Mouse (Mus musculus) intestine, embryonic 14.5 days (tissue): ENCODE measurements around the gene Ect2. TPM values are rescaled to one million over a fixed set of nuclear protein-coding genes. Genes with fewer than 3 reads are reported as not detected.

Source experiments
- polyA plus RNA-seq: library from polyadenylated mRNA; unstranded; fragments of >200 nt; fragmentation: Nextera tagmentation; extraction: Ambion mirVana; gene quantifications from 2 replicates; pipeline ENCODE4 v1.2.1, GENCODE M21; 2014

Ect2 gene
- polyA plus RNA-seq, 1 experiment from 2014 or later: 55.9 TPM

Other genes with a start within 250 kb of the Ect2 start
- 6.5 and 7.6 TPM in 2 replicates for gene Nceh1, start 29.1 kb upstream of the Ect2 start, polyA plus RNA-seq
- 0.36 and 0.41 TPM in 2 replicates for gene Tnfsf10, start 163.2 kb upstream of the Ect2 start, polyA plus RNA-seq
- gene Ghsr, start 217.5 kb upstream of the Ect2 start, polyA plus RNA-seq: not detected in 2 replicates